Mouse (Mus musculus) hindbrain, embryonic 11.5 days (tissue): ENCODE measurements around the gene Phldb2. TPM values are rescaled to one million over a fixed set of nuclear protein-coding genes. Genes with fewer than 3 reads are reported as not detected.

Source experiments
- ATAC-seq: fragments of 200-750 bp; cut with Nextera tagmentation; 2 replicates; pipeline ENCODE4 v1.8.0; 2017; ENCODE audit warnings: mild to moderate bottlenecking, moderate TSS enrichment, moderate library complexity; ENCODE audit not compliant: low FRiP score
- DNase-seq: peaks from one replicate; pipeline ENCODE4 v3.0.0-alpha.2; 2015; ENCODE audit warnings: low spot score
- H3K27ac ChIP-seq: fragments of 300-500 bp; sonication (generic); 2 replicates; pipeline ENCODE4 v1.5.1; 2014; ENCODE audit warnings: mild to moderate bottlenecking, low read depth, low read length
- H3K27me3 ChIP-seq: fragments of 300-500 bp; sonication (generic); 2 replicates; pipeline ENCODE4 v1.6.1; 2014; ENCODE audit warnings: mild to moderate bottlenecking, low read length, moderate library complexity, mixed read lengths; ENCODE audit not compliant: control insufficient read depth, insufficient read depth
- H3K36me3 ChIP-seq: fragments of 300-500 bp; sonication (generic); 2 replicates; pipeline ENCODE4 v1.6.1; 2014; ENCODE audit warnings: mild to moderate bottlenecking, low read length, moderate library complexity, mixed read lengths; ENCODE audit not compliant: control insufficient read depth, insufficient read depth
- H3K4me1 ChIP-seq: fragments of 300-500 bp; sonication (generic); replicated peaks from 2 replicates; pipeline ENCODE4 v1.6.1; 2014; ENCODE audit warnings: low read length, mixed read lengths; ENCODE audit not compliant: control insufficient read depth, insufficient read depth
- H3K4me2 ChIP-seq: fragments of 300-500 bp; sonication (generic); replicated peaks from 2 replicates; pipeline ENCODE4 v1.6.1; 2014; ENCODE audit warnings: mild to moderate bottlenecking, low read depth, low read length
- H3K4me3 ChIP-seq: fragments of 300-500 bp; sonication (generic); 2 replicates; pipeline ENCODE4 v1.5.1; 2014; ENCODE audit warnings: low read depth, low read length
- H3K9ac ChIP-seq: fragments of 300-500 bp; sonication (generic); 2 replicates; pipeline ENCODE4 v1.6.1; 2014; ENCODE audit warnings: low read depth, low read length
- H3K9me3 ChIP-seq: fragments of 300-500 bp; sonication (generic); 2 replicates; pipeline ENCODE4 v1.6.1; 2016; ENCODE audit warnings: low read length; ENCODE audit not compliant: control insufficient read depth
- WGBS: fragments of 180-500 bp; shearing (Covaris S2); extraction: QIAGEN DNeasy Blood & Tissue Kit; methylation state at CpG from one replicate; pipeline ENCODE4 v1.1.7; 2014; 5-methylcytosine and 5-hydroxymethylcytosine counted together
- polyA plus RNA-seq: library from polyadenylated mRNA; unstranded; fragments of >200 nt; fragmentation: Nextera tagmentation; extraction: Ambion mirVana; gene quantifications from 2 replicates; pipeline ENCODE4 v1.2.1, GENCODE M21; 2014

The Phldb2 gene
- 25.9 and 31.5 TPM in 2 replicates for polyA plus RNA-seq

DNA sequence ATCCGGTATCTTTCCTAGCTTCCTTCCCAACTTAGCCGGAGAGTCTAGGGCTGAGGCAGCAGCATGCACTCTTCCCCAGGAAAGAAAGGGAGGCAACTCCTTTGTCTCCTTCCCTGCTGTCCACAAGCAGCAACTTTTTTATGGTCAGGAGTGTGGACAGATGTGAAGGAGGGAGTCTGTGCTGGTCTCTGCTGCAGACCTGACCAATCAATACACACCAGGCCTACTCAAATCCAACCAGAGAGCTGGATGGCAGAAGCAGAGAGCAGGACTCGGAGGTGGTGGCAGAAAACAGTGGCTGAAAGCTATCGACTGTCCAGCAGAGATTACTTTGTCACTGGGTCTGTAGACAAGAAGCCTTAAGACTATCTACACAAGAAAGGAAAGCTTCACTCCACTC, at the start of gene Phldb2:
Phldb2 (minus strand) TSS at position 205 of the 400 bp plus-strand sequence.
- Histone ChIP-seq H3K36me3 (no peaks in the 10 kb centered on the region), H3K9me3 (no peaks in the 10 kb centered on the region), H3K4me2 (no peak within 1 kb of the TSS), H3K9ac (no peak within 1 kb of the TSS), H3K27ac (no peak within 1 kb of the TSS), H3K27me3 (no peaks in the 10 kb centered on the region), H3K4me1 (no peaks in the 10 kb centered on the region), H3K4me3 (no peak within 1 kb of the TSS)
- ATAC-seq: no peak
- WGBS: 83% methylated on average over 4 of the region's 4 CpGs
- DNase-seq: no peak

DNA sequence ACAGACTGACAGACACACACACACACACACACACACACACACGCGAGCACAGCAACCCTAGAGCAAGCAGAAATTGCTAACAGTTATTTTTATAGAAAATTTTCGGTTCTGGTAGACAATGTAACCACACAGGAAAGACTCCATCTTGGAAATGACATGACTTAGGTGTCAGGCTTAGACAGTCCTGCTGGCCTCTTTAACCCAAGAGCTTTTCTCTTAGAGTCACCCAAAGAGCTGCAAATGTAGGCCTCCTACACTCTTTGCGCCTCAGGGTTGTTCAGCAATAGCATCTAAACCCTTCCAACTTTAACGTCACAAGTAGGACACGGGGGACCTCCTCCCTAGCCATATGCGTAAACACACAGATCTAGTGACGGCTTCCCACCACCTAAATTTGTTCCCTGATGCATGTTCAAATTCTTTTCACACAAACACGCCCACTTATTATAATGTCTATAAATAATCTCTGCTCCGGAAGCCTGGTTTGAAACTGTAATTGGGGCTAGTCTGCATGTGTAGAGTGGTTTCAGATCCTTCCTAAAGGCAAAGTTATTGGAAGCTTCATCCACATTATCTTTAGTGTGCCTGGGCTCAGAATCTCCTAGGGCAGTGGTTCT, 48.3 kb upstream of the Phldb2 start:
- Histone ChIP-seq H3K9ac (no peak overlapping the region), H3K4me2 (no peak overlapping the region), H3K4me1 (no peaks in the 10 kb centered on the region), H3K27me3 (no peaks in the 10 kb centered on the region), H3K9me3 (no peaks in the 10 kb centered on the region), H3K36me3 (no peaks in the 10 kb centered on the region), H3K27ac (no peak overlapping the region), H3K4me3 (no peak overlapping the region)
- no peak for ATAC-seq
- 88% methylated on average over 10 of the region's 10 CpGs for WGBS
- no peak for DNase-seq

DNA sequence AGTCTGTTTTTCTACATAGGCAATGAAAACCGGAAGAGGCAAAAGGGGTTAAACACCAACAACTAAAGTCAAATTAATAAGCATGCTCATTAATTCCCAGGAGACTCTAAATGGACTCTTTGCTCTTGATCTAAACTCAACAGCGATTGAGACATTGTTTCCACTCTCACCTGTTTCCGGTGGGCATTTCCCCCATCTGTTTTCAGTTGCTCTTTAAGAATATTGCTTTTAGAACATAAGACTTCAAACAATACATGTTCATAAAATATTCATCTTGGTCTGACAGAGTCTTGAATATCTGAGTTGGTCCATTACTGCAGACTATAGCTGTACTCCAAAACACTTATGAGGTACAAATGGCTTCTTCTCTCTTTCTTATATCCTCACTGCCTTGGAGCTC, 47.6 kb upstream of the Phldb2 start:
- Histone ChIP-seq H3K27me3 (no peaks in the 10 kb centered on the region), H3K36me3 (no peaks in the 10 kb centered on the region), H3K27ac (no peak overlapping the region), H3K4me2 (no peak overlapping the region), H3K4me3 (no peak overlapping the region), H3K4me1 (no peaks in the 10 kb centered on the region), H3K9ac (no peak overlapping the region), H3K9me3 (no peaks in the 10 kb centered on the region)
- no peak for ATAC-seq
- WGBS: 77% methylated on average over 3 of the region's 3 CpGs
- DNase-seq: no peak

DNA sequence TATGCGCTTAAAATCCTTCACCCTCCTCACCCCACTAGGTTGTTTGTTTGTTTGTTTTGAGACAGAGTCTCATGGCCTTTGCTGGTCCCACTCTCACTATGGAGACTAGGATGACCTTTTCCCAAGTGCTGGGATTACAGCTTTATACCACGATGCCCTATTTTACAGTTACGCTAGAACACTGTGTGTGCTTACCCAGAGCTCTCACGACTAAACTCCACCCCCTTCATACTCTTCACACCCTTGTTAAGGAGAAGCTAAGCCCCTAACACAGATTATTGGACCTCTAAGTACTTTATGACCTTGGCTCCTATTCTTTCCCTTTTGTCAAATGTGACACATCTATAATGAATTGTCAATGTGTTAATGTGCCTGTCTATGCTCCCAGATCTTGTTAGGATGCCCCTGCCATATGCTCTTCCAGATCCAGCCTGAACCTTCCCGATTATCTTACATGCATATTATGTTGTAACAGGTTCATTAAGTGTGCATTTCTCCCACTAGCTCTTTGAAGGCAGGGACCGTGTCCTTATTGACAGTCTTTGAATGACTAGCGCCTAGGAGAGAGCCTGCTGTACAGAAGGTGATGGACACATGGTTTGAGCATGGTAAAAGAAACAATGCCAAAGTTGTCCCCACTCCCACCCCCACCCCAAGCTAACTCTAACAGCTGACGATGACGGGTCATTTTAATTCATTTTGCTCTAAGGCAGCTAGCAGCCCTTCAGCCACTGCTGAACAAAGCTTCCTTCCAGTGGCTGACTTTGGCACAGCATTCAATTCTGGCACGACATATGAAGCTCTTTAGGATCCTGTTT, 46.2 kb upstream of the Phldb2 start:
- no peak overlapping the region for H3K4me2 ChIP-seq
- H3K27ac ChIP-seq: no peak overlapping the region
- H3K9me3 ChIP-seq: no peaks in the 10 kb centered on the region
- H3K36me3 ChIP-seq: no peaks in the 10 kb centered on the region
- ATAC-seq (peak; percentile 87), DNase-seq (peak; percentile 49)
- H3K4me3 ChIP-seq: no peak overlapping the region
- no peaks in the 10 kb centered on the region for H3K27me3 ChIP-seq
- 49% methylated on average over 10 of the region's 10 CpGs for WGBS
- H3K9ac ChIP-seq: no peak overlapping the region
- no peaks in the 10 kb centered on the region for H3K4me1 ChIP-seq

DNA sequence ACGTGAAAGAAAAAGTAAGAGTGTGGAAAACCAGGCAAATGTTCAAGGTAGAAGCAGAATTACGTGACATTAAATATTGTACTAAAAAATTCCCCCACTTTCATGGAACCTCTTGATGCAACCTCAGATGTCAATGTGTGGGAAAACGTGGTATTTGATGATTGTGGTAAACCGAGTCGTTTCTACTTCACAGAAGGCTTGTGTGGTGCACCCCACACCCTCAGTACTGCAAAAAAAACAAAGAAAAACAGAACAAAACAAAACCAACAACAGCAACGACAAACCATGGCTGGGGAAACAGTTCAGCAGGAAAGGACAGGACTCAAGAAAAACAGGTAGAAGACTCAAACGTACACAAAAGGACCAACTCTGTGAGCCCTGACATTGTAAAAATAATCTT, 44.8 kb upstream of the Phldb2 start:
- no peaks in the 10 kb centered on the region for H3K4me1 ChIP-seq
- DNase-seq (no peak), ATAC-seq (no peak)
- no peak overlapping the region for H3K9ac ChIP-seq
- 76% methylated on average over 7 of the region's 7 CpGs for WGBS
- H3K4me3 ChIP-seq: no peak overlapping the region
- H3K4me2 ChIP-seq: no peak overlapping the region
- H3K9me3 ChIP-seq: no peaks in the 10 kb centered on the region
- no peaks in the 10 kb centered on the region for H3K27me3 ChIP-seq
- no peak overlapping the region for H3K27ac ChIP-seq
- no peaks in the 10 kb centered on the region for H3K36me3 ChIP-seq

DNA sequence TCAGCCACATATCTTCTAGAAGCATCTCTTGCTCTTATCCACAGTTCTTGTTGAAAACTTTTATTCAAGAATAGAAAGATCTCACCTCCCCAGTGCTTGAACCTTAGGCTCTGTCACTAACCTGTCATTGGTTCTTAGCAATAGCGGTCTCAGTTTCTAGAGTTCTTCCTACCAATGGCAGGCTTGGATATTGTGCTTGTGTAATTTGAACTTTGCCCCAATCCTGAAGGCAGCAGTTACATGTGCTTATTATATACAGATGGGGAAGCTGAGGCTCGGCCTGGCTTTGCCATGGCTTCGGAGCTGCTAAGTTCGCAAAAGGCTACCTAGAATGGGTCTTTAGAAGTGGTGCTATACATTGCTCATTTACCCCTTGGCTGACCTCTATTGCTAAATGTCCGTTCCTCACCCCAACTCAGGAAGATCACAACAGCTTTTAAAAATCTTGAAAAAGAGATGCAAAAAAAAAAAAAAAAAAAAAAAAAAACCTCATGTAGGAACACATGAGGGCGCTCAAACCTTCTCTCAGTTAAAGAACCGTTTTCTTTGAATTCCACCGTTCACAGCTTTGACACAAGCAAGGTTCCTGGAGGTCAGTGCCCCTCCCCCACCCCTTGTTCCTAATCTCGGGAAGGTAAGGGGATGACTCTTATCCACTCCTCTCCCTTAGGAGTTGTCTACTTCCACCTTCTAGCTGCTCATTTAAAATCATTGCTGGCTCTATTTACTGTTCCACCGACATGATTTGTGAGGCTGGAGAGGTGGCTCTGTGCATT, 37.7 kb upstream of the Phldb2 start:
- Histone ChIP-seq H3K4me3 (no peak overlapping the region), H3K4me1 (no peaks in the 10 kb centered on the region), H3K36me3 (no peaks in the 10 kb centered on the region), H3K9ac (no peak overlapping the region), H3K4me2 (no peak overlapping the region), H3K27ac (no peak overlapping the region), H3K9me3 (no peaks in the 10 kb centered on the region), H3K27me3 (no peaks in the 10 kb centered on the region)
- DNase-seq (peak; percentile 46), ATAC-seq (no peak)
- WGBS: 50% methylated on average over 10 of the region's 10 CpGs

DNA sequence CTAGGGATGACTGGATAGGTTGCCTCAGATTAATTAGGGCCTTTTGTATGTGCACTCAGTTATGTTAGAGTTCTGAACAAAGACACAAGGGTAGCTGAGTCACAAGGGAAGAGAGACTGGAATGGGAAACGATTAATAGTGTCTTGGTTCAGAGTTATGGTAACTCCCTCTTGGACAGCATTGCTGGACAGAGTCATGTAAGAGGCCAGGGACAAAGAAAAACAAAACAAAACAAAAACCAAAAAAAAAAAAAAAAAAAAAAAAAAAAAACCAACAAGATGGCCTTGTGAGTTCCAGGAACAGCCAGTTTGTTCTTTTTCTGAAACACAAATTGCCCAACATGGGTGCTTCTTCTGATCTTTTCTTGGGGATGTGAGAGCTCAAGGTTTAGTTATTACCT, 32.8 kb upstream of the Phldb2 start:
- Histone ChIP-seq H3K9ac (no peak overlapping the region), H3K4me1 (no peaks in the 10 kb centered on the region), H3K27ac (no peak overlapping the region), H3K4me2 (no peak overlapping the region), H3K36me3 (no peaks in the 10 kb centered on the region), H3K9me3 (no peaks in the 10 kb centered on the region), H3K27me3 (no peaks in the 10 kb centered on the region), H3K4me3 (no peak overlapping the region)
- no peak for ATAC-seq
- DNase-seq: no peak
- WGBS: 67% methylated on average over 1 of the region's 1 CpGs

DNA sequence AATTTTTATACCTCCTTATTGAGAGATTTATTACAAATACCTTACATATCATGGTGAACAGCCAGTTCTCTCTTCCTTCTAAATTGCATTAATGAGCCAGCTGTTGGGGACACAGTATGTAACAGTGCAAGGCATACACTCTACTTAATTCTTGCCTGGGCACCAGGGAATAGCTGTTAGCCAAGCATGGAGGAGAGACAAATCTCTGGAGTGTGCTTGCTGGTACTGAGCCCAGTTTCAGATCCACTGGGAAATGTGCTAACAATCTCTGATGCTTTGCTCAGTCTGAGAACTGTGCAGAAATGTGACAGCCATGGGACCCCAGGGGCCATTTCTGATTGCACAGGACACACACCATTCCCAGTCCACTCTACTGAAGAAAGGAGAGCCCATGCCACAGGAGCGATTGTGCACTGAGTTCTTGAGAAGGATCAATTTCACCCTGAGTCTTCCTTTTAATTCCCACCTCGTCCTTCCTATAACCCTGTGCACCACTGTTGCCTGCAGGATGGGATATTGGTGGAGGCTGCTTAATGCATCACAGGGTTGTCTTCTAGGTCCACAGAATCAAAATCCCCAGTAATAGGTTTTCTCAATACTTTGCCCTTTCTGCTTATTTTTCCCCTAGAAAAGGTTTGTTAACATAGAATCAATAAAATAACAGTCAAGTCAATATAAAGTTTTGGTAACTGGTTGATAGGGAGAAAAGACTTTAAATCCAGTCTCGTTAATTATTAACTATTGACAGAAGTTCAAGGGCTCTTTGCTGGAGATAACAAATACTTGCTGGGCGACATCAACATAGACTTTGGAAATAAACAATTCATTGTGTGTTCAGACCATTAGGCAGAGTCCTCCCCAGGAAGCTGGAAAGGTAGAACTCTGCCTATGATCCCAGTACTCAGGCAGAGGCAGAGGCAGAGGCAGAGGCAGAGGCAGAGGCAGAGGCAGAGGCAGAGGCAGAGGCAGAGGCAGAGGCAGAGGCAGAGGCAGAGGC, 31.5 kb upstream of the Phldb2 start:
- no peaks in the 10 kb centered on the region for H3K36me3 ChIP-seq
- no peak for ATAC-seq
- no peak overlapping the region for H3K9ac ChIP-seq
- no peak overlapping the region for H3K27ac ChIP-seq
- 83% methylated on average over 4 of the region's 4 CpGs for WGBS
- H3K4me2 ChIP-seq: no peak overlapping the region
- no peak for DNase-seq
- H3K4me3 ChIP-seq: no peak overlapping the region
- H3K27me3 ChIP-seq: no peaks in the 10 kb centered on the region
- H3K4me1 ChIP-seq: no peaks in the 10 kb centered on the region
- H3K9me3 ChIP-seq: no peaks in the 10 kb centered on the region
